Mouse (Mus musculus) midbrain, embryonic 10.5 days (tissue): ENCODE data around the gene Olfr1412. TPM values are rescaled to one million over a fixed set of nuclear protein-coding genes. Genes with fewer than 3 reads are reported as not detected.

Experiments
- DNase-seq: peaks from one replicate; pipeline ENCODE4 v3.0.0-alpha.2; 2017; ENCODE audit warnings: low spot score
- H3K27ac ChIP-seq: fragments of 300-500 bp; sonication (generic); replicated peaks from 2 replicates; pipeline ENCODE4 v1.5.1; 2016; ENCODE audit warnings: mild to moderate bottlenecking
- H3K27me3 ChIP-seq: fragments of 300-500 bp; sonication (generic); 2 replicates; pipeline ENCODE4 v1.6.1; 2016; ENCODE audit warnings: low read depth, mild to moderate bottlenecking; ENCODE audit not compliant: poor library complexity, severe bottlenecking
- H3K36me3 ChIP-seq: fragments of 300-500 bp; sonication (generic); 2 replicates; pipeline ENCODE4 v1.6.1; 2016; ENCODE audit warnings: mild to moderate bottlenecking, moderate library complexity
- H3K4me1 ChIP-seq: fragments of 300-500 bp; sonication (generic); 2 replicates; pipeline ENCODE4 v1.6.1; 2016
- H3K4me3 ChIP-seq: fragments of 300-500 bp; sonication (generic); 2 replicates; pipeline ENCODE4 v1.5.1; 2016; ENCODE audit warnings: mild to moderate bottlenecking, moderate library complexity
- H3K9me3 ChIP-seq: fragments of 300-500 bp; sonication (generic); replicated peaks from 2 replicates; pipeline ENCODE4 v1.6.1; 2016; ENCODE audit warnings: mild to moderate bottlenecking
- WGBS: fragments of 180-500 bp; shearing (Covaris S2); methylation state at CpG from one replicate; pipeline ENCODE4 v1.1.7; 2016; 5-methylcytosine and 5-hydroxymethylcytosine counted together
- polyA plus RNA-seq: library from polyadenylated mRNA; unstranded; fragments of >200 nt; fragmentation: Nextera tagmentation; extraction: Ambion mirVana; gene quantifications from 2 replicates; pipeline ENCODE4 v1.2.1, GENCODE M21; 2016

The Olfr1412 gene
- polyA plus RNA-seq, 1 experiment from 2014 or later, result not detected

DNA sequence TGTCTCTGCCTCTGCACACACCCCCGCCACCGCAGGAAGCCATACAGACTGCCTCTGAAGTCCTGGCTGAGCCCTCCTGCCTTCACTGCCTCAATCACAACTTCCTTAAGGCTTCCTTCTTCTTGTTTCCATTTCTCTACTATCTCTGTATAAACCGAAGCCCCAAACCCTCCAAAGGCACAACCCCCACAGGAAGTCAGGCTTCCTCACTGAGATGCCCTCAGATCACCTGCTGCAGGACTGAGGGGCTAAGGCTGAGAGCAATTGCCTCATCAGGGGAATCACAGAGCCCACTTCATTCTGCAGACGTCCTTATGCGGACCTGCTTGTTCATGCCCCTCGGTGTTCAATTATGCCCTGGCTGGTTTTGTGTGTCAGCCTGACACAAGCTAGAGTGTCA lies 54.8 kb downstream of the Olfr1412 start:
- Histone ChIP-seq H3K4me3 (peak overlapping the region; percentile 96), H3K4me1 (peaks cover 25% of the 10 kb centered on the region), H3K27me3 (no peaks in the 10 kb centered on the region), H3K36me3 (peaks cover 44% of the 10 kb centered on the region), H3K27ac (no peak overlapping the region), H3K9me3 (no peaks in the 10 kb centered on the region)
- WGBS, result 91% methylated on average over 6 of the region's 6 CpGs
- no peak for DNase-seq

Other genes with a start within 250 kb of the Olfr1412 start
- 298 and 309 TPM in 2 replicates for gene Ndufa10, start 111.9 kb upstream of the Olfr1412 start, polyA plus RNA-seq
- not detected in 2 replicates for gene Olfr1416, start 100.7 kb upstream of the Olfr1412 start, polyA plus RNA-seq
- not detected in 2 replicates for gene Olfr1415, start 89.7 kb upstream of the Olfr1412 start, polyA plus RNA-seq
- not detected in 2 replicates for gene Olfr1414, start 67.1 kb upstream of the Olfr1412 start, polyA plus RNA-seq
- not detected in 2 replicates for gene Olfr1413, start 14.5 kb upstream of the Olfr1412 start, polyA plus RNA-seq
- gene Olfr1411, start 8.6 kb downstream of the Olfr1412 start, polyA plus RNA-seq, result not detected in 2 replicates
- not detected in 2 replicates for gene Olfr1410, start 20.0 kb downstream of the Olfr1412 start, polyA plus RNA-seq
- not detected in 2 replicates for gene Olfr12, start 32.0 kb downstream of the Olfr1412 start, polyA plus RNA-seq
- 368 and 378 TPM in 2 replicates for gene Cops9, start 56.2 kb downstream of the Olfr1412 start, polyA plus RNA-seq
- 0.07 TPM in 1 of 2 replicates, not detected in the other for gene Otos, start 63.1 kb downstream of the Olfr1412 start, polyA plus RNA-seq
- 65.5 and 71.4 TPM in 2 replicates for gene Gpc1, start 245.9 kb downstream of the Olfr1412 start, polyA plus RNA-seq